Mouse (Mus musculus): ENCODE measurements around the gene Spatc1l.

GRCm38 (mm10) chr10:76537619-76538018, 24.5 kb upstream of the Spatc1l start:
- TF ChIP-seq CTCF (conservative IDR thresholded peaks at IDR 0.05; ENCODE audit: low read length): no peak
- no peak for TF ChIP-seq POU5F1 (IDR thresholded peaks at IDR 0.05; ENCODE audit: borderline replicate concordance, low read length)
- no peak for TF ChIP-seq NANOG (IDR thresholded peaks at IDR 0.05; ENCODE audit: borderline replicate concordance, low read length)

All from E14TG2a.4 (cell line).